Mouse (Mus musculus) testis, adult 2 months (tissue): ENCODE data around the gene Mlx.

Experiments
- CTCF ChIP-seq: fragments of 200-500 bp; IDR thresholded peaks from 2 replicates; pipeline ENCODE4 v1.5.1; 2012; ENCODE audit warnings: low read depth, mild to moderate bottlenecking, inconsistent platforms, low read length, moderate library complexity; ENCODE audit not compliant: control insufficient read depth, insufficient read depth, insufficient replicate concordance
- POLR2A ChIP-seq: fragments of 200-500 bp; IDR thresholded peaks from 2 replicates; pipeline ENCODE4 v1.6.1; 2012; ENCODE audit warnings: low read depth, mild to moderate bottlenecking, inconsistent platforms, low read length, moderate library complexity; ENCODE audit not compliant: control insufficient read depth

DNA sequence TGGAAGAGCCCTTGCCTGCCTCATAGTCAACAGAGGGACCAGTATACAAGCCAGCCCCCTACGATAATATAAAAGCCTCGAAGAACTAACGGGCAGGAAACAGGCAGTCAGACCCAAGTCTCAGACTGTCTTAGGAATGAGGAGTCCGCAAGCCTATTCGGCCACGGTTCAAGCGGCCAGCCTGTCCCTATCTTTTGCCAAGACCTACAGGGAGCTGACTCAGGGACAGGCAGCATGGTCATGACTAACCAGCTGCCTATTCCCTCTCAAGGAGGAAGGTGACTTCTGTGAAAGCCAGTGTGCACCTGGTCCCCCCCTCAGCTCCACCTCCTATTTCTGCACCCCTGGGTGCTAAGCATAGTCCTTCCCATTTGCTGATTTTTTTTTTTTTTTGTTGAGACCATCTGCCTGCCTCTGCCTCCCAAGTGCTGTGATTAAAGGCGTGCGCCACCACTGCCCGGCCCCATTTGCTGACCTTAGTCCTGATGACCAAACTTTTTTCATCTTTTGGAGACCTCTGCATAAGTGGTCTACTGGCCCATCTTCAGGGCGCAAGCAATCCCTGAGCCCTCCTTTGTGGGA is 42.0 kb downstream of the Mlx start:
- TF ChIP-seq CTCF (no peak), POLR2A (no peak)
